Mouse (Mus musculus) olfactory bulb, adult 2 months (tissue): Measurements from ENCODE around the gene Gatc. TPM values are rescaled to one million over a fixed set of nuclear protein-coding genes. Genes with fewer than 3 reads are reported as not detected.

Experiments used
- H3K27ac ChIP-seq: fragments of 200-500 bp; 2 replicates; pipeline ENCODE4 v1.5.1; 2012; ENCODE audit warnings: low read depth, low read length; ENCODE audit not compliant: insufficient read depth
- H3K4me1 ChIP-seq: fragments of 200-500 bp; 2 replicates; pipeline ENCODE4 v1.6.1; 2012; ENCODE audit warnings: low read length; ENCODE audit not compliant: control insufficient read depth, insufficient read depth
- H3K4me3 ChIP-seq: fragments of 200-500 bp; 2 replicates; pipeline ENCODE4 v1.5.1; 2012; ENCODE audit warnings: mild to moderate bottlenecking, low read depth, low read length, moderate library complexity; ENCODE audit not compliant: insufficient read depth
- CTCF ChIP-seq: fragments of 200-500 bp; IDR thresholded peaks from 2 replicates; pipeline ENCODE4 v1.5.1; 2012; ENCODE audit warnings: low read depth, mild to moderate bottlenecking, low read length, moderate library complexity; ENCODE audit not compliant: insufficient read depth
- POLR2A ChIP-seq: fragments of 200-500 bp; IDR thresholded peaks from 2 replicates; pipeline ENCODE4 v1.6.1; 2012; ENCODE audit warnings: mild to moderate bottlenecking, low read depth, low read length, moderate library complexity; ENCODE audit not compliant: insufficient read depth
- WGBS: fragments of 180-500 bp; shearing (Covaris S2); methylation state at CpG from one replicate; pipeline ENCODE4 v1.1.7; 2018; 5-methylcytosine and 5-hydroxymethylcytosine counted together
- polyA plus RNA-seq: library from polyadenylated mRNA; stranded (reverse); fragments of >200 nt; gene quantifications from 2 replicates; pipeline ENCODE4 v1.2.4, GENCODE M21; 2012; ENCODE audit warnings: low replicate concordance; ENCODE audit not compliant: missing spikeins, insufficient read depth, insufficient read length

Gene Gatc
- polyA plus RNA-seq, 1 experiment = not detected

DNA sequence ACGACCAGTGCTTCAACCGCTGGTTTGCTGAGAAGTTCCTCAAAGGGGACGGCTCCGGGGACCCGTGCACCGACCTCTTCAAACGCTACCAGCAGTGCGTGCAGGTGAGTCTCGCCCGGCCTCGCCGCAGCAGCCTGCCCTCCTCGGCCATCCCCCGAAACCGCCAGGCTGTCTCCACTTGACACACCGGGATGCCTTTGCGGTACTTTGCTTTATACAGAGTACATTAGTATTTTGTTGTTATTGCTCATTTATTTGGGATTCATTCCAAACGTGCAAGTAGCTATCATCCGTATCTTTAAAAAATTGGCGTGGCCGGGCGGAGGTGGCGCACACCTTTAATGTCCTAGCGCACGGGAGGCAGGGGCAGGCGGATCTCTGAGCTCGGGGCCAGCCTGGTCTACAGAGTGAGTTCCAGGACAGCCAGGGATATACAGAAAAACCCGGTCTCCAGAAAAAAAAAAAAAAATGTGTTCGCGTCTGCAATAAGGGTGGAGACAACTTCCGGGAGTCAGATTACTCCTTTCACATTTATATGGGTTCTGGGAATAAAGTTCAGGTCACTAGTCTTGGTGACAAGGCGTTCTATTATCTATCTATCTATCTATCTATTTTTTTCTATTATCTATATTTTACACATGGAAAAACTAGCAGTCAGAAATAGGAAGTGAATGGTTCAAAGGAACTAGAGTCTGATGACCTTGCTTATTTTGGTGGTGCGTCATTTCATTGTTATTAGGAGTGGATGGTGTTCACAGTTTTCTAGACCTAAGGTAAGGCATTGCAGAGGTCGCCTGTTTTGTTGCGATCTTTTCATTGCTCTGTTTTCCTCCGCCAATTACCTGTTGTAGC, 562 bp upstream of the Gatc start:
- whole genome bisulfite sequencing = 11% methylated on average over 36 of the region's 36 CpGs
- peak overlapping the region; percentile 25; the same call in 1 of the 2 replicates for H3K27ac ChIP-seq

GRCm38 (mm10) chr5:115340007-115340406, 971 bp downstream of the Gatc start:
- TF ChIP-seq POLR2A (no peak), CTCF (no peak)
- 14% methylated on average over 7 of the region's 7 CpGs for WGBS
- no peak overlapping the region for H3K4me3 ChIP-seq
- H3K27ac ChIP-seq = no peak overlapping the region
- H3K4me1 ChIP-seq = peaks cover 2% of the 10 kb centered on the region

More for the DNA sequence above, 562 bp upstream of the Gatc start:
- peak overlapping the region; percentile 97 for H3K4me3 ChIP-seq
- H3K4me1 ChIP-seq = peaks cover 2% of the 10 kb centered on the region
- TF ChIP-seq POLR2A (no peak; the same call in 1 of the 2 replicates), CTCF (no peak)

DNA sequence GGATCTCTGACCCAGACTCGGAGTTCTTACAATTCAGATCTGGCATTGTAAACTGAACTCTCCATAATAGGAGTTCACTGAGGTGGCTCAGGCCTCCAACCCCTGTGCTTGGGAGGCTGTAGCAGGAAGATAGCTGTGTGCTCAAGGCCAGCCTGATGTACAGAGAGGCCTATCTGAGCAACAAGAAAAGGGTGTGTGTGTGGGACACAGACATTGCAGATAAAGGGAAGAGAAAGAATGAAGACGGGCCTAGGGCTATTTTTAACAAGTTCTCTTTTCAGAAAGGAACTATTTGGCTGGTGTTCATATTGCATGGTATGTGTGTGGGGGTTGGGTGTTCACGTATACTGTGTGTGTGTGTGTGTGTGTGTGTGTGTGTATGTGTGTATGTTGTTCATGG, 7.4 kb downstream of the Gatc start:
- 66% methylated on average over 3 of the region's 3 CpGs for WGBS
- Histone ChIP-seq H3K4me1 (peaks cover 8% of the 10 kb centered on the region), H3K4me3 (no peak overlapping the region), H3K27ac (no peak overlapping the region)
- TF ChIP-seq CTCF (no peak), POLR2A (no peak)

- no peak overlapping the region for H3K27ac ChIP-seq
- peaks cover 14% of the 10 kb centered on the region for H3K4me1 ChIP-seq
- 62% methylated on average over 9 of the region's 9 CpGs for WGBS
- no peak overlapping the region for H3K4me3 ChIP-seq
- no peak for TF ChIP-seq CTCF
- no peak for TF ChIP-seq POLR2A
These were observed 10.0 kb downstream of the Gatc start for GRCm38 (mm10) chr5:115330955-115331354.

DNA sequence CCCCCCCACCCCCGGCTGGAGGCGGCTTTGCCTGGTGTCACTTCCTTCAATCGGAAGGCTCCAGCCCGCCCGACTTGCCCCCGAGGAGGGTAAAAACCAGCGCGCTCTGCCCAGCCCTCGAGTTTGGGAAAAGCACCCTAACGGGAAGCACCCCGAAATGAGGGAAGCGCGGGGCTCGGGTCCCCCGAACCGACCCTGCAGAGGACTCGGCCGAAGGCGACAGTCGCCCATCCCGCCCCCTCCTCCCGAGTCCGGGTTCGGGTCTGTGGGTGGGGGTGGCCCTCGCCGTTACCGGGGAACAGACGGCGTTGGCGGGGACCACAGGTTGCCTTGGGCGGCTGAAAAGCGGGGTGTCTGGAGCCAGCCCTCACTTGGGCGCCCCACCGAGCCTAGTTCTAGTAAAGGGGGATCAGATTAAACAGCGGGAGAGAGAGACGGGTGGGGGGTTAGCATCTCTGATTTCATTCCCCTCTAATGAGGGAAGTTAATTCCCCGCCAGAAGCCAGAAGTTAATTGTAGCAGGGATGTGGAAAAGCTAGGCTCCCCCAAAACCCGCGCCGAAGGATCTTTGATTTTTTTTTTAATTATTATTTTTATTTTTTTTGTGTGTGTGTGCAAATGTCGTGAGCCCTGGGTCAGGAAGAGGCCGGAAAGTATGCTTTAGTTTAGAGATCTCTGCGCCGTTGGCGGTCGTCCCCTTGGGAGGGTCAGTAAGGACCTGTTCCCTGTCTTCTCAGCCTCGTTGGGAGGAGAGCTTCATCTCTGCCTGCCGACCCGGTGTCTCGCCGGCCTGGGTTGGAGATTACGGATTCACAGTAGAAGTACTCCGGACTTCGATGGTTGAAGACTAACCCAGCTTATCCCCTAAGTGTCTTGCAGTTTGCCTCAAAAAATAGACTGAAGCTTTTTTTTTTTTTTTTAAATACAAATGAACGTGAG, 13.1 kb downstream of the Gatc start:
- H3K4me1 ChIP-seq = peaks cover 14% of the 10 kb centered on the region
- WGBS = under 1% methylated on average over 53 of the region's 55 CpGs
- 0 out of 2 replicates have a peak overlapping the region, but pooled peaks have one; percentile 23 for H3K27ac ChIP-seq
- H3K4me3 ChIP-seq = peak overlapping the region; percentile 57
- TF ChIP-seq POLR2A = no peak
- no peak for TF ChIP-seq CTCF

- WGBS = under 1% methylated on average over 90 of the region's 97 CpGs
- TF ChIP-seq CTCF = no peak
- peak; percentile 81 for TF ChIP-seq POLR2A
- H3K4me1 ChIP-seq = peaks cover 14% of the 10 kb centered on the region
These were observed 13.9 kb downstream of the Gatc start, which contains the start of gene Srsf9 for GRCm38 (mm10) chr5:115326875-115327609. TSS of gene Srsf9 (plus strand) at chr5:115327177.

DNA sequence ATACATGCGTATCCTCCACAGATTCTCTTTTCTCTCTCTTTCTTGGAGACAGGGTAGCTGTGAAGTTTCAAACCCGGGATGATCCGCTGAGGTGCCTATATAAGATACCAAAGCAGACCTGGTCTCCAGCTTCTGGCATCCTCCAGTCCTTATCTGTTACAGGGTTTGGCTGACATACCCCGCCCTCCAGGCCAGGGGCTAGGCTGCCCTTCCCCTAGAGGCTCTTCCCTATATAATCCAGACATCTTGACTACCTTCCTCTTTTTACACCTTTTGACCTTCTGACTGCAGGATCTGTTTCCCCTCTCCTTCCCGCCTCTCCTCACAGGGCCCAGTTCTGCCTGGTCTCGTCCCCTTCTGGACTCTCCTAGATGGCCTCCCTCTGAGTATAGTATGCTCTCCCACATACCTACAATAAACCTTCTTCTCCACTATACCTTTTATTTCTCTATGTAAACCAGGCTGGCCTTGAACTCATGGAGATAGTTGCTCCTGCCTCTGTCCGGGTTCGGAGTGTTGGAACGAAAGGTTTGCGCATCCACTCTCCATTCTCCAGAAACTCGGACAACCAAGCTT, 14.6 kb downstream of the Gatc start:
- H3K4me1 ChIP-seq = peaks cover 14% of the 10 kb centered on the region
- no peak for TF ChIP-seq POLR2A
- no peak for TF ChIP-seq CTCF
- peak overlapping the region; percentile 57 for H3K4me3 ChIP-seq
- WGBS = 22% methylated on average over 11 of the region's 11 CpGs
- peak overlapping the region; percentile 40 for H3K27ac ChIP-seq

More at GRCm38 (mm10) chr5:115326875-115327609, 13.9 kb downstream of the Gatc start, which contains the start of gene Srsf9:
- Histone ChIP-seq H3K27ac (peak within 1 kb of the TSS; percentile 95), H3K4me3 (peak within 1 kb of the TSS; percentile 57)
